Mouse (Mus musculus) heart, adult 2 months (tissue): Measurements from ENCODE around the gene Tenm3.

Experiments used
- CTCF ChIP-seq: fragments of 200-600 bp; IDR thresholded peaks from 2 replicates; pipeline ENCODE4 v1.8.1; 2022; ENCODE audit warnings: antibody characterized with exemption, mild to moderate bottlenecking, moderate library complexity
- EP300 ChIP-seq: fragments of 200-500 bp; IDR thresholded peaks from 2 replicates; pipeline ENCODE4 v1.6.1; 2011; ENCODE audit warnings: low read depth, low read length, control low read depth; ENCODE audit not compliant: insufficient read depth
- POLR2A ChIP-seq: fragments of 200-500 bp; IDR thresholded peaks from 2 replicates; pipeline ENCODE4 v1.6.1; 2011; ENCODE audit warnings: mild to moderate bottlenecking, low read depth, low read length, control low read depth; ENCODE audit not compliant: insufficient read depth

- TF ChIP-seq POLR2A (no peak), EP300 (no peak), CTCF (no peak)
Measured at GRCm38 (mm10) chr8:48489936-48490634, 353.7 kb downstream of the Tenm3 start.
